Mouse (Mus musculus): ENCODE measurements around the gene Aatk. TPM values are rescaled to one million over a fixed set of nuclear protein-coding genes. Genes with fewer than 3 reads are reported as not detected.

Aatk gene
- polyA plus RNA-seq, 2 experiments, result 0.13 to 0.45 TPM

GRCm38 (mm10) chr11:120047531-120048251 lies 724 bp upstream of the Aatk start:
- WGBS (ENCODE audit: insufficient replicate concordance), result 17% methylated on average over 23 of the region's 23 CpGs
- Histone ChIP-seq H3K36me3 (replicated peaks; ENCODE audit: control insufficient read depth, insufficient read depth, low read depth) (no peaks in the 10 kb centered on the region), H3K27me3 (ENCODE audit: control insufficient read depth, insufficient read depth, low read length) (peaks cover 33% of the 10 kb centered on the region), H3K9me3 (ENCODE audit: control insufficient read depth, low read length) (no peaks in the 10 kb centered on the region), H3K4me3 (ENCODE audit: insufficient read depth in 1 of 2, low read depth in 2 of 2, low read length in 2 of 2) (no peak overlapping the region), H3K4me1 (replicated peaks; ENCODE audit: control insufficient read depth in 2 of 2, insufficient read depth in 2 of 2, low read length in 1 of 2) (no peaks in the 10 kb centered on the region), H3K27ac (no peak overlapping the region), H3K9ac (replicated peaks) (no peak overlapping the region), H3K4me2 (ENCODE audit: low read depth) (no peak overlapping the region)
- ATAC-seq (ENCODE audit: insufficient read depth) (no peak), DNase-seq (ENCODE audit: low read depth in 3 of 3, low spot score in 3 of 3) (no peak)
- no peak for TF ChIP-seq CTCF (IDR thresholded peaks at IDR 0.05; ENCODE audit: low read depth)
- no peak for TF ChIP-seq EP300 (IDR thresholded peaks at IDR 0.05; ENCODE audit: low read depth)

GRCm38 (mm10) chr11:120045839-120046552 lies 971 bp downstream of the Aatk start:
- TF ChIP-seq EP300 (IDR thresholded peaks at IDR 0.05; ENCODE audit: low read depth) (no peak), CTCF (IDR thresholded peaks at IDR 0.05; ENCODE audit: low read depth) (no peak)
- WGBS (ENCODE audit: insufficient replicate concordance), result 52% methylated on average over 11 of the region's 11 CpGs

GRCm38 (mm10) chr11:120045341-120045740 lies 1.6 kb downstream of the Aatk start:
- H3K27me3 ChIP-seq (ENCODE audit: control insufficient read depth, insufficient read depth, low read length), result peaks cover 33% of the 10 kb centered on the region
- H3K9ac ChIP-seq (replicated peaks), result no peak overlapping the region
- H3K36me3 ChIP-seq (replicated peaks; ENCODE audit: control insufficient read depth, insufficient read depth, low read depth), result no peaks in the 10 kb centered on the region
- TF ChIP-seq EP300 (IDR thresholded peaks at IDR 0.05; ENCODE audit: low read depth) (no peak), CTCF (IDR thresholded peaks at IDR 0.05; ENCODE audit: low read depth) (no peak)
- WGBS (ENCODE audit: insufficient replicate concordance), result 56% methylated on average over 4 of the region's 4 CpGs
- H3K9me3 ChIP-seq (ENCODE audit: control insufficient read depth, low read length), result no peaks in the 10 kb centered on the region
- H3K4me2 ChIP-seq (ENCODE audit: low read depth), result no peak overlapping the region
- no peak overlapping the region for H3K4me3 ChIP-seq (ENCODE audit: insufficient read depth in 1 of 2, low read depth in 2 of 2, low read length in 2 of 2)
- H3K4me1 ChIP-seq (replicated peaks; ENCODE audit: control insufficient read depth in 2 of 2, insufficient read depth in 2 of 2, low read length in 1 of 2), result no peaks in the 10 kb centered on the region
- no peak overlapping the region for H3K27ac ChIP-seq
- DNase-seq (ENCODE audit: low read depth in 3 of 3, low spot score in 3 of 3) (no peak), ATAC-seq (ENCODE audit: insufficient read depth) (no peak)

More at GRCm38 (mm10) chr11:120045839-120046552, 971 bp downstream of the Aatk start:
- H3K4me2 ChIP-seq (ENCODE audit: low read depth), result no peak overlapping the region
- no peaks in the 10 kb centered on the region for H3K36me3 ChIP-seq (replicated peaks; ENCODE audit: control insufficient read depth, insufficient read depth, low read depth)
- no peak overlapping the region for H3K27ac ChIP-seq
- H3K4me3 ChIP-seq (ENCODE audit: insufficient read depth in 1 of 2, low read depth in 2 of 2, low read length in 2 of 2), result no peak overlapping the region
- DNase-seq (ENCODE audit: low read depth in 3 of 3, low spot score in 3 of 3) (no peak), ATAC-seq (ENCODE audit: insufficient read depth) (no peak)
- H3K27me3 ChIP-seq (ENCODE audit: control insufficient read depth, insufficient read depth, low read length), result peaks cover 33% of the 10 kb centered on the region
- H3K9me3 ChIP-seq (ENCODE audit: control insufficient read depth, low read length), result no peaks in the 10 kb centered on the region
- H3K9ac ChIP-seq (replicated peaks), result no peak overlapping the region
- H3K4me1 ChIP-seq (replicated peaks; ENCODE audit: control insufficient read depth in 2 of 2, insufficient read depth in 2 of 2, low read length in 1 of 2), result no peaks in the 10 kb centered on the region

GRCm38 (mm10) chr11:120042141-120042838 lies 4.7 kb downstream of the Aatk start:
- H3K9me3 ChIP-seq (ENCODE audit: control insufficient read depth, low read length), result no peaks in the 10 kb centered on the region
- H3K4me1 ChIP-seq (replicated peaks; ENCODE audit: control insufficient read depth in 2 of 2, insufficient read depth in 2 of 2, low read length in 1 of 2), result no peaks in the 10 kb centered on the region
- H3K9ac ChIP-seq (replicated peaks), result no peak overlapping the region
- H3K27ac ChIP-seq, result no peak overlapping the region
- no peak overlapping the region for H3K4me2 ChIP-seq (ENCODE audit: low read depth)
- H3K36me3 ChIP-seq (replicated peaks; ENCODE audit: control insufficient read depth, insufficient read depth, low read depth), result no peaks in the 10 kb centered on the region
- ATAC-seq (ENCODE audit: insufficient read depth) (no peak), DNase-seq (ENCODE audit: low read depth in 3 of 3, low spot score in 3 of 3) (no peak)
- TF ChIP-seq EP300 (IDR thresholded peaks at IDR 0.05; ENCODE audit: low read depth) (no peak), CTCF (IDR thresholded peaks at IDR 0.05; ENCODE audit: low read depth) (no peak)
- peaks cover 18% of the 10 kb centered on the region for H3K27me3 ChIP-seq (ENCODE audit: control insufficient read depth, insufficient read depth, low read length)
- H3K4me3 ChIP-seq (ENCODE audit: insufficient read depth in 1 of 2, low read depth in 2 of 2, low read length in 2 of 2), result no peak overlapping the region
- WGBS (ENCODE audit: insufficient replicate concordance), result 36% methylated on average over 7 of the region's 7 CpGs
